Mouse (Mus musculus) myocyte (in vitro differentiated cells): Measurements from ENCODE around the gene Coro2b.

Source experiments
- CEBPB ChIP-seq: IDR thresholded peaks from 2 replicates; pipeline ENCODE4 v1.6.1; 2011; ENCODE audit warnings: mild to moderate bottlenecking, moderate library complexity; ENCODE audit not compliant: poor library complexity, insufficient read depth, severe bottlenecking
- E2F4 ChIP-seq: IDR thresholded peaks from one replicate; pipeline ENCODE4 v1.6.1; 2011; ENCODE audit warnings: mild to moderate bottlenecking, control low read depth, moderate library complexity; ENCODE audit not compliant: insufficient read depth
- MAX ChIP-seq: IDR thresholded peaks from one replicate; pipeline ENCODE4 v1.6.1; 2011; ENCODE audit warnings: low read depth, mild to moderate bottlenecking, control low read depth
- MYOD1 ChIP-seq, 3 experiments: IDR thresholded peaks; one replicate each; pipeline ENCODE4 v1.6.1; 2011; ENCODE audit warnings: control low read depth in 2 of 3, low read depth in 2 of 3, mild to moderate bottlenecking in 2 of 3, moderate library complexity in 1 of 3; ENCODE audit not compliant: insufficient read length in 2 of 3, control insufficient read depth in 1 of 3
- POLR2A ChIP-seq: IDR thresholded peaks from one replicate; pipeline ENCODE4 v1.6.1; 2011; ENCODE audit warnings: low read depth, mild to moderate bottlenecking, control low read depth, moderate library complexity; ENCODE audit not compliant: insufficient read length
- TCF12 ChIP-seq: IDR thresholded peaks from one replicate; pipeline ENCODE4 v1.6.1; 2011; ENCODE audit warnings: mild to moderate bottlenecking, control low read depth; ENCODE audit not compliant: poor library complexity, insufficient read depth, severe bottlenecking
- USF1 ChIP-seq: IDR thresholded peaks from one replicate; pipeline ENCODE4 v1.6.1; 2011; ENCODE audit warnings: low read depth, mild to moderate bottlenecking, control low read depth, moderate library complexity

DNA sequence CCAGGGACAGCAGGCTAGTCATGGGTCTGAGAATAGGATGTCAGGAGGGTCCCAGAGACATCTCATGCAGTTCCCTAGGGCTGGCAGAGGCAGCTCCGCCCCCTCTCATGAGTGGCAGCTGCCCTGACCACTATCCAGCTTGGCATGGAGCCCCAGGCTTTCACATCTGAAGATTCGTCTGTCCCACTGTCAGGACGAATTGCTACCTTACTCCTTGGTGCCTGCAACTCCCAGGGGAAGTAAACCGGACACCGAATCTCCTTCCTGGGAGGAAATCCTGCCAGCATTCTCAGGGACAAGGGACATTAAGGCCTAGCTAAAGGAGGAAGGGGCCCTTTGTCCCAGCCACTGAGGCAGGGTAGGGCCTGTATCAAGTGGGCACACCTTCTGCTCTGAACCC, 14.6 kb downstream of the Coro2b start:
- TF ChIP-seq POLR2A (no peak), USF1 (no peak), MAX (no peak), TCF12 (no peak), E2F4 (no peak), MYOD1 (IDR thresholded peaks at IDR 0.05; ENCODE audit: control insufficient read depth in 1 of 3, insufficient read length in 2 of 3, low read depth in 2 of 3) (no peak), CEBPB (no peak)
